Mouse (Mus musculus): ENCODE data around the gene Tmsb4x.

DNA sequence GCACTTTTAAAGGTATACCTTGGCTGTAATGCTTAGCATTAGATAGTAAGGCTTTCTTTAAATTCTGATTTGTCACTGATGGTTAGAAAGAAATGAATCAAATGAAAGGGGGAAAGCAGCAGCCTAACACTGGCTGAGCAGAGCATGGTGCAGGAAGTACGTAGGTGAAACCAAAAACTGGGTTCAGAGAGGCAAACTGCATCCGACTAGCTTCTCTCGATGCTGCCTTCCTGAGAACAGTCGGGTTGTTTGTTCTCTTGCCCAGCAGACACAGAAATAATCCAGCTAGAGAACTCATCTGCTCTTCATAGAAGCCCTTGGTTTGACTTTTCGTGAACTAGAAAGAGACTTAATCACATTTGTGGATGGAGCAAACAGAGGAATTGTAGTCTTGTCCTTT is 26.7 kb downstream of the Tmsb4x start:
- TF ChIP-seq CTCF (conservative IDR thresholded peaks at IDR 0.05; ENCODE audit: insufficient read depth, insufficient read length, low read depth, low read length) (no peak), POLR2A (IDR thresholded peaks at IDR 0.05; ENCODE audit: low read depth, low read length) (no peak)
